Mouse (Mus musculus) heart, adult 2 months (tissue): ENCODE data around the gene Limk2.

Experiments used
- CTCF ChIP-seq: fragments of 200-600 bp; IDR thresholded peaks from 2 replicates; pipeline ENCODE4 v1.8.1; 2022; ENCODE audit warnings: antibody characterized with exemption, mild to moderate bottlenecking, moderate library complexity
- POLR2A ChIP-seq: fragments of 200-500 bp; IDR thresholded peaks from 2 replicates; pipeline ENCODE4 v1.6.1; 2011; ENCODE audit warnings: mild to moderate bottlenecking, low read depth, low read length, control low read depth; ENCODE audit not compliant: insufficient read depth

GRCm38 (mm10) chr11:3431976-3432603, 23.1 kb upstream of the Limk2 start:
- no peak for TF ChIP-seq CTCF
- no peak for TF ChIP-seq POLR2A
